Mouse (Mus musculus) erythroblast, embryonic 14.5 days (primary cell): Measurements from ENCODE around the gene Npy4r. TPM values are rescaled to one million over a fixed set of nuclear protein-coding genes. Genes with fewer than 3 reads are reported as not detected.

Experiments
- H3K27me3 ChIP-seq: 2 replicates; pipeline ENCODE4 v1.6.1; 2012; ENCODE audit warnings: inconsistent platforms; ENCODE audit not compliant: control insufficient read depth
- H3K36me3 ChIP-seq: 2 replicates; pipeline ENCODE4 v1.6.1; 2012; ENCODE audit warnings: mild to moderate bottlenecking, inconsistent platforms; ENCODE audit not compliant: control insufficient read depth
- H3K4me1 ChIP-seq: 2 replicates; pipeline ENCODE4 v1.6.1; 2012; ENCODE audit warnings: inconsistent platforms; ENCODE audit not compliant: control insufficient read depth
- H3K4me3 ChIP-seq: replicated peaks from 2 replicates; pipeline ENCODE3; 2012; ENCODE audit warnings: moderate library complexity, mild to moderate bottlenecking, inconsistent platforms
- H3K9me3 ChIP-seq: 2 replicates; pipeline ENCODE4 v1.6.1; 2012; ENCODE audit warnings: low read length, inconsistent platforms, mixed read lengths; ENCODE audit not compliant: control insufficient read depth
- GATA1 ChIP-seq: IDR thresholded peaks from 2 replicates; pipeline ENCODE4 v1.6.1; 2012; ENCODE audit warnings: low read length, inconsistent platforms, mixed read lengths
- TAL1 ChIP-seq: IDR thresholded peaks from 3 replicates; pipeline ENCODE4 v1.6.1; 2012; ENCODE audit warnings: low read length, inconsistent platforms, mixed read lengths
- polyA plus RNA-seq: library from polyadenylated mRNA; stranded (reverse); fragments of >175 nt; gene quantifications from 2 replicates; pipeline ENCODE4 v1.2.3, GENCODE M21; 2012

Npy4r gene
- not detected in 2 replicates for polyA plus RNA-seq

GRCm38 (mm10) chr14:34152342-34152741 lies at the start of gene Npy4r:
Npy4r (minus strand) TSS chr14:34152489.
- Histone ChIP-seq H3K9me3 (no peaks in the 10 kb centered on the region), H3K36me3 (no peaks in the 10 kb centered on the region), H3K4me1 (no peaks in the 10 kb centered on the region), H3K4me3 (no peak within 1 kb of the TSS), H3K27me3 (no peaks in the 10 kb centered on the region)
- TF ChIP-seq GATA1 (no peak), TAL1 (no peak)

DNA sequence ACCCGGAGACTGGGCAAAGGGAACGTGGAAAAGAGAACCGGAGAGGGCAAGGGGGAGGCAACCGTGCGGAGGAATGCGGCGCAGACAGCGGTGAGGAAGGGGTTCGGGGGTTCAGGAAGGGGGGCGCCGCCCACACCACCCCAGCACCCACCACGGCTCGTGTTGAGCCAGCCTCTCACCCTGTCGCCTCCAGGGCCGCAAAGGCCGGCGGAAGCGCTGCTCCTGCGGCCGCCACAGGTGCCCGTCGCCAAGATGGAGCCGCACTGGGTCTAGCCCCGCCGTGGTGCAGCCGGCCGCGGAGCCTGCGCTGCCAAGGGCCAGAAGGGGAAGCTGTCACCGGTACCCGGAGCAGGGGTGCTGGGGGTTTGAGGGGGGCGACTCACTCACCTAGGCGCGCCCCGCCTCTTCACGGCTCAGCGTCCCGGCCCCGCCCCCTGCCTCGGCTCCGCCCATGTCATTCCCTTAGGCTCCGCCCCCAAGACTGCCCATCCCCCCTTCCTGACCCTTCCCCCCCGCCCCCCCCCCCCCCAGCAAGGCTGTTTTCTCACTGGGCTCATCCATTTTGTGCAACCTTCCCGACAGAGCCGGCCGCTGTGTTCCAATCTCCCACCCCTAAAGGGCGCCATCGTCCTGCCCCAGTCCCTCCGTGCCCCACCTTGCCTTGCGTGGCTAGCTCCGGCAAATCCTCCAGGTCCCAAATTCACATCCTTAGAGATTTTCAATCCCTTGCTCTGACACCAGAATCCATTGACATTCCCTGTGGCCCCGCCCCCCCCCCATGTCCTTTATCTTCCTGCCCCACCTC lies 49.1 kb upstream of the Npy4r start, which contains the start of gene Gprin2:
Gene Gprin2 (minus strand): TSS at position 423 of the 805 bp plus-strand sequence.
- H3K27me3 ChIP-seq, result peaks cover 41% of the 10 kb centered on the region
- peak within 1 kb of the TSS; percentile 53 for H3K4me3 ChIP-seq
- H3K4me1 ChIP-seq, result peaks cover 4% of the 10 kb centered on the region
- no peaks in the 10 kb centered on the region for H3K36me3 ChIP-seq
- TF ChIP-seq TAL1 (no peak), GATA1 (no peak)
- H3K9me3 ChIP-seq, result no peaks in the 10 kb centered on the region

DNA sequence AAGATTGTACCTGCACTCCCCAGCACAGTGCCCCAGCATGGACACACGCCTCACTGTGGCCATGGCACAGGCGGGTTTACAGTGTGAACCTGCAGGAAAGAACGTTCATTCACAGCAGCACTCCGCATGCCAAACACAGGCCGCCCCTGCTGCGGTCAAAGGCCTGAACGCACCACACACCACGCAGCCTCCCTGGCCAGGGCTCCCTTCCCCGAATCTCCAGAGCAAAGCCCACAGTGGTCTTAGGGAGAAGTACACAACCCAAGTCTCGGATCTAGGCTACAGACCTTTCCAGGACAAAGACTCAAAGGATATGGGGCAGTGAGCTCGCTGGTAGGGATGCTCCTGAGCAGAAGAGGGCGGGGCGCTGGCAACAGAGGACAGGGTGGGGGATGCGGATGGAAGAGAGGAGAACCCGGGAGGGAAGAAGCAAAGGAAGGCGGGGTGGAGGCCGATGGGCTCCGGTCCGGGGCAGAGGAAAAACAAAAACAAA lies 48.5 kb upstream of the Npy4r start:
- Histone ChIP-seq H3K9me3 (no peaks in the 10 kb centered on the region), H3K4me3 (peak overlapping the region; percentile 53), H3K27me3 (peaks cover 41% of the 10 kb centered on the region), H3K36me3 (no peaks in the 10 kb centered on the region), H3K4me1 (peaks cover 4% of the 10 kb centered on the region)
- no peak for TF ChIP-seq TAL1
- no peak for TF ChIP-seq GATA1

DNA sequence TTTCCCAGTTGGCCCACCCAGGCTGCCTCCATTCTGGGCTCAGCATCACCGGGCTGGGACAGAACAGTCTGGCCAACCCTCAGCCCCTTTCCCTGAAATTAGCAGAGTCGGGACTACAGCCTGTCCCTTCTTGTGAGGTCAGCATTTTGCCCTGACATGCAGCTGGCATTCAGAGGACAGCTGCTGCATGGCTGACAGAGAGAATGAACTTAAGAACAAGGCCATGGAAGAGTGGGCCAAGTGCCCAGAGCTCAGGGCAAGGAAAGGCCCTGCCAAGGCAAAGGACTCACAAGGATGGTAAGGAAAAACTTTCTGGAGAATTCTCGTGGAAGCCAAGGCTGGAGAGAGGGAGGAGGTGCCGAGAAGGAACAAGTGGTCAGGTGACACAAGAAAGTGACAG lies 44.4 kb upstream of the Npy4r start:
- H3K4me3 ChIP-seq, result no peak overlapping the region
- peaks cover 25% of the 10 kb centered on the region for H3K27me3 ChIP-seq
- H3K4me1 ChIP-seq, result peaks cover 4% of the 10 kb centered on the region
- H3K9me3 ChIP-seq, result no peaks in the 10 kb centered on the region
- TF ChIP-seq TAL1 (no peak), GATA1 (no peak)
- no peaks in the 10 kb centered on the region for H3K36me3 ChIP-seq

DNA sequence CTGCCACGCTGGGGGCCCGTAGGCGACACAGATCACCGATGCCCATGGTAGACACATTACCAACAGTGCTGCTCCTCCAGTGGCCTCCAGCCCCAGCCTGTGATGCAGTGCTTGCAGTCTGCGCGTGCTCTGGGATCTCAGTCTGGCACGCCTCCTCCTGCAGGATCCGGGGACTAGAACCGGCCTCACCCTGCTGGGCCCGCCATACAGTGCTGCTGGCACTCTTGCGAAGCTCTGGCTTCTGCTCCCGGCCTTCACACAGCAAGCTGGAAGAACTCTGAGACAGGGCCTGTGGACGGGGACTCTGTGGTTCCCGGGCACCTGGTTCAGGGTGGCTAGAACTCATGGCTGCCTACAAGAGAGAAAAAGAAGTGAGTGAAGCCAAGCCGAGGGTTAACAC lies 43.2 kb upstream of the Npy4r start:
- no peak for TF ChIP-seq GATA1
- no peak for TF ChIP-seq TAL1
- Histone ChIP-seq H3K27me3 (peaks cover 14% of the 10 kb centered on the region), H3K4me3 (no peak overlapping the region), H3K36me3 (no peaks in the 10 kb centered on the region), H3K9me3 (no peaks in the 10 kb centered on the region), H3K4me1 (peaks cover 12% of the 10 kb centered on the region)

DNA sequence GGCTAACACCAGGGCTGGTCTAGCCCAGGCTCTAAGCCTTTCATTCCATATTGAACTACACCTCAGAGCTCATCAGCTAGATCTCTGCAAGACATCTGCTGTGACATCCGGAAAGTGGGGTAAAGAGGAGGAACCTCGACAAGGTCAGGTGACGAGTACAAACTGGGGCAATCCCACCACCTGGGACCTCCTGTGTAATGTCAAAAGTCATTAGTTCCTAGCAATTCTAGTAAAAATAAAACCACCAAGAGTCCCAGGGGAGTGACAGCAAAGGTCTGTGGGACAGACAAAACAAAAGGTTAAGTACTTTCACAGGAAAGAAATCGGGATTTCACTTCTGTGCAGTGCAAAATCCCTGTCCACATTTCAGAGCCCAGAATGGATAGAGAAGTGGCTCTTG lies 41.6 kb upstream of the Npy4r start:
- Histone ChIP-seq H3K9me3 (no peaks in the 10 kb centered on the region), H3K27me3 (no peaks in the 10 kb centered on the region), H3K36me3 (no peaks in the 10 kb centered on the region), H3K4me3 (no peak overlapping the region), H3K4me1 (peaks cover 28% of the 10 kb centered on the region)
- TF ChIP-seq GATA1 (no peak), TAL1 (no peak)

GRCm38 (mm10) chr14:34190361-34190760 lies 38.1 kb upstream of the Npy4r start:
- Histone ChIP-seq H3K4me1 (peaks cover 31% of the 10 kb centered on the region), H3K9me3 (no peaks in the 10 kb centered on the region), H3K27me3 (no peaks in the 10 kb centered on the region), H3K36me3 (no peaks in the 10 kb centered on the region), H3K4me3 (no peak overlapping the region)
- TF ChIP-seq GATA1 (no peak), TAL1 (no peak)

- H3K4me3 ChIP-seq, result no peak overlapping the region
- H3K4me1 ChIP-seq, result peaks cover 31% of the 10 kb centered on the region
- H3K9me3 ChIP-seq, result no peaks in the 10 kb centered on the region
- no peaks in the 10 kb centered on the region for H3K36me3 ChIP-seq
- TF ChIP-seq TAL1 (no peak), GATA1 (no peak)
- no peaks in the 10 kb centered on the region for H3K27me3 ChIP-seq
Measured at GRCm38 (mm10) chr14:34188629-34189028, 36.3 kb upstream of the Npy4r start.

GRCm38 (mm10) chr14:34183101-34183500 lies 30.8 kb upstream of the Npy4r start:
- Histone ChIP-seq H3K4me3 (no peak overlapping the region), H3K27me3 (no peaks in the 10 kb centered on the region), H3K4me1 (no peaks in the 10 kb centered on the region), H3K36me3 (no peaks in the 10 kb centered on the region), H3K9me3 (no peaks in the 10 kb centered on the region)
- TF ChIP-seq GATA1 (no peak), TAL1 (no peak)

DNA sequence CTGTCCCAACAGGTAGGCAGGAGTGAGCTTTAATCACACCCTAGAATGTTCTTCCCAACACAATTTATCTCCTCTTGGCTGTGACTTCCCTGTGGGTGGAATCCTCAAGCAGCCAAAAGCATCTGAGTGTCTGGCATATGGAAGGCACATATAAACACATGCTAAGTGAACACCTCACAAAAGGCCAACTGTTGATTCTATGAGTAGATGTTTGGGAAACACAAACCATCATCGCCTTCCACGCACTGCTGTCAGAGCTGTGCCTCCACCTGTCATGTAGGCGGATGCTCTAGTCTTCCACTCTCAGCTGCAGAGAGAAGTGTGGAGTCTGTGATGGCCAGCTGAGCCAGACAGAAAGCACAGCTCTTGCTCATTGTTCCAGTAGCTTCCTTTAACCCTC lies 27.1 kb upstream of the Npy4r start:
- Histone ChIP-seq H3K36me3 (no peaks in the 10 kb centered on the region), H3K27me3 (no peaks in the 10 kb centered on the region), H3K9me3 (no peaks in the 10 kb centered on the region), H3K4me1 (no peaks in the 10 kb centered on the region), H3K4me3 (no peak overlapping the region)
- no peak for TF ChIP-seq TAL1
- no peak for TF ChIP-seq GATA1
